Mouse (Mus musculus) kidney, postnatal 25 days (tissue): ENCODE measurements around the gene Brd3.
"Not testable (repeated sequence)": the region's sequence is repeated elsewhere in the genome, so short reads cannot be mapped to it uniquely, and the experiment has no call there.

Experiments
- DNase-seq, 2 experiments: peaks; one replicate each; pipeline ENCODE4 v3.0.0; 2021; ENCODE audit warnings: mixed read lengths in 2 of 2

The Brd3 gene

DNA sequence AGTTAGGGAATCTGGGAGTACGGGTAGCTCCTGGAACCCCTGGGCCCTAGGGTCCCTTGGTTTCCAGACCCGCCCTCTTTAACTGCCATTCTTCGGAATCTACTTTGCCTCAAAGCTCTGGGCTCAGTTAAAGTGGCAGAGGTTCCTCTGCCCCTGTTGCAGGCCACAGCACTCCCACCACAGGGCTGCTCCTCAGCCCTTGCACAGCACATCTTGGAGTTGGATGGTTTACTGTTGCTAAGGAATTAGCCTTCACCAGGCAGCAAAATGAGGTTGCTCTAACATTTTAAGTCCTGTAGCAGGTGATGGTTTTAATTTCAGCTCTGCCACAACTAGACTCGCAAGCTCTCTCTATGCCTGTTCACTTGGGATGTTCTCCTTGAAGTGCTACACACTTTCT is at the start of gene Brd3:
TSS of gene Brd3 (minus strand) at position 101 of the 400 bp plus-strand sequence.
- DNase-seq, result no peak

DNA sequence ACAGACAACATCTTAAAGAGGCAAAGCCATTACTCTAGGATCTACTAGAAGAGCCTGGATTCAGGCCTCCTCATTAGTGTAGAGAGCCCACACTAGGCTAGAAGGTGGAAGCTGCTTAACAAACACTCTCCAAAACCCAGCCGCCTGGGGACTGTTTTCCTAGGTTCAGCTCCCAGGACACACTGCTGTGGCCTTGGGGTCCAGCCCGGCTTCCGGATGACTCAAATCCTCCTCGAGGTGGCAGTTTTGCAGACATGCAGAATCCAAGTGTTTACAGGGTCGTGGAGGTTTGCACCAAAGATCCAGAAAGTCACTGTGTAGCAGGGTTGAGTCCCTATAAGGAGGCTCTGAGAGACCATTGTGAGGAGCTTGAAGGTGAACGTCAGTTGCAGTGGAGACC is 49.5 kb upstream of the Brd3 start:
- no peak for DNase-seq

DNA sequence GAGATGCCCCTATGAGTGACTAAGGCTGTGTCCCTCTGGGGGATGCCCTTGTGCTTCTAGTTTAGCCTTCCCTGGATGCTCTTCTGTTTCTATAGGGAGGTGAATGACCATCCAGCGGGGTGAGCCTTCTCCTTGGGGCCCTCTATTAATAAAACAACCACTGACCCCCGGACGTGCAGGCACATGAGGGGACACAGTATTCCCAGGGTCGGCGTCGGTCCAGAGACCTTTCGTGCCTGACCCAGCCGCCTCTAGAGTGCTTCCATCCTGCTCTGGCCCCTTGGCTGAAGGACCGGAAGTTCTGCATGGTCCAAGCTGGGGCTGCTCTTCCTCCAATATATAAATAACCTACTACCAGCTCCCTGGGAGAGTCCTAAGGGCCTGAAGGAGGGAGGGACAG is 46.8 kb upstream of the Brd3 start:
- peak; percentile 67 to 86 for DNase-seq

DNA sequence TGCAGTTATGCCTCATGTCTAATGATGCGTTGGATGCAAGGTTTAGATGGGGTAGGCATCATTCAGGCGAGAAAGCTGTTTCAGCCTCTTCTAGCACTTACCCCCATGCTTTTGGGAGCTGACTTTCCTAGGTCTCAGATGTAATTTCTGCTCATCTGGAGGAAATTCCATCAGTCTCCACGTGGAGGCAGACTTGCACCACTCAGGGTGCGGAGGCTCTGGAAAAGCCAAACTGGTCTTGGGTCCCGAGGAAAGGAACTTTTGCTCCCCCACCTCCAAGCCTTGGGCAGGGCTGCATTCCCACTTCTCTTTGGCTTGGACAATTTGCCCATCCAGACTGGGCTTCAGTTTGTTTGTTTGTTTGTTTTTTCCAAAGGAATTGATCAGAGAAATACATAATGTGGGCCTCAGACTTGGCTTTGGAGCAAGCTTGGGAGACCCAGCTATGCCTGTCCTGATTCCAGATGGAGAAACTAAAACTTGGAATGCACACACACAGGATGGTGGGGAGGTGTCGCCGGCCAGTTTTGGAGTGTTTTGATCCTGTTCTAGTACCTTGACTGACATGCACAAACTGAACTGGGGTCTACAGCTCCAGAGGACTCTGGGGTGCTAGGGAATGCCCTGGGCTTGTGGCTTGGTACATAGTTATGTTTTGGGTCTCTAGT is 45.3 kb upstream of the Brd3 start:
- DNase-seq, result peak; percentile 73 to 85

DNA sequence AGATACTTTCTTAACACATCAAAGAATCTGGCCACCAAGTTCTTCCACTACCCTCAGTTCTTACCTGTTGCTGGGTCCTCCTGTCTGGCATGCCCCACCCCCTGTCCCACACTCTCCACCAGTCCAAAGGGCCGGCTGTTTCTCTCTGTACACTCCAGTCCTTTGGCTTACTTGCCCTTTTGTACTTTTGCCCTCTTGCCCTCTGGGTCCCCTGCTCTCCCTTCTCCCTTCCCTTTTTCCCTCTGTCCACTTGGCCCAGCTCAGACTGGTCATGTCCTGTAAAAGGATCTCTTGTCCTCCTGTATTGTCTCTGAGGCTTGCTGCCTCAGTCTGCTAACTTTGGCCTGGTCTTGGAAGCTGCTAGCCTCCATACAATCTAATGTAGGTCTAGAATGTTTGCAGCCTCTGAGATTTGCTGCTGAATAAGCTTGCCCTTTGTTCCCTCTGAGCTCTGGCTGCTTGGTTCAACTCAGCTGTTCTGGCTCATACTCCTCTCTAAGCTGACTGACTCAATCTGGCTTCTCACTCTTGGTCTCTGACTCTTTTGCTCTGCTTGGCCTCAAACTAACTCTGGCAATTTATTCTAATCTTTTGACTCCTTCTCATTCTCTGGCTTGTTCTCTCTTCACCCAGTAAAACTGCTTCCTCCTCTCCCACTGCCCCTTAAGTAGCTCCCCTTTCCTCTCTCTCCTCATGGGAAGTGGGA is 41.4 kb upstream of the Brd3 start:
- DNase-seq, result peak; percentile 63 to 81

DNA sequence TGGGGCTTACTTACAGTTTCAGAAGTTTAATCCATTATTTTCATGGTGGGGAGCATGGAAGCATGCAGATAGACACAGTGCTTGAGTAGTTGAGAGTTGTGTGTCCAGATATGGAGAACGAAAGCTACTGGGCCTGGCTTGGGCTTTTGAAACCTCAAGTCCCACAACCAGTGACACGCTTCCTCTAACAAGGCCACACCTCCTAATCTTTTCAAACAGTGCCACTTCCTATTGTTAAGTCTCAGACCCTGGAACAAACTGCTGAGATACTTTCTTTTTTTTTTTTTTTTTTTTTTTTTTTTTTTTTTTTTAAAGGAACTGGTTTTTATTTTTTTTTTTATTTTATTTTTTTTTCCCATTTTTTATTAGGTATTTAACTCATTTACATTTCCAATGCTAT is 40.5 kb upstream of the Brd3 start:
- no peak for DNase-seq

DNA sequence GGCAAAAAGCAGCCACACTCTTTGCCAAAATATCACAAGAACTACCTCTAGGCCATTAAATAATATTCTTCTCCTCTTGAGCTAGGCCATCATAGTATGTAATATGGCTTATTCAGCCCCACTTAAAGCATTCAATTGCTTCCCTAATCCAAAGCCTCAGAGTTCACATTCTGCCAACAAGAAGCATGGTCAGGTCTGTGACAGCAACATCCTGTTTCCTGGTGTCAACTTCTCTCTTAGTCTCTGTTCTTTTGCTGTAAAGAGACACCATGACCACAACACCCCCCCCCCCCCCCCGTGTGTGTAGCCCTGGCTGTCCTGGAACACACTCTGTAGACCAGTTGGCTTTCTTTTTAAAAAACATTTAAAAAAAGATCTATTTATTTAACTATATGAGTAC is 39.9 kb upstream of the Brd3 start:
- DNase-seq, result no peak

DNA sequence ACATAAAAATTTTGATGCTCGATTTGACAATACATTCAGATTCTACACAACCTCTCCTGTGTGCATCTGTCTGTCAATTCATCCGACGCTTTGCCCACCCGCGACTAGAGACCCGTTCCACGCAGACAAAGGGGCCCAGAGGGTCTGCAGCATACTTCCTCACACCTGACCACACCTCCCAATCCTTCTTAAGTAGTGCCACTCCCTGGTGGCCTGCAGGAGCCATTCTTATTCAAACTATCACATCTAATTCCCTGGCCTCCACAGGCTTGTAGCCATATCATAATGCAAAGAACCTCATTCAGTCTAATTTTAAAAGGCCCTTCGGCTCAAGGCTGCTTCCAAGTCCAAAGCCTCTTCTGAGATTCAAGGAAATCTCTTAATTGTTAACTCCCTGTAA is 38.6 kb upstream of the Brd3 start:
- not testable (repeated sequence) for DNase-seq

DNA sequence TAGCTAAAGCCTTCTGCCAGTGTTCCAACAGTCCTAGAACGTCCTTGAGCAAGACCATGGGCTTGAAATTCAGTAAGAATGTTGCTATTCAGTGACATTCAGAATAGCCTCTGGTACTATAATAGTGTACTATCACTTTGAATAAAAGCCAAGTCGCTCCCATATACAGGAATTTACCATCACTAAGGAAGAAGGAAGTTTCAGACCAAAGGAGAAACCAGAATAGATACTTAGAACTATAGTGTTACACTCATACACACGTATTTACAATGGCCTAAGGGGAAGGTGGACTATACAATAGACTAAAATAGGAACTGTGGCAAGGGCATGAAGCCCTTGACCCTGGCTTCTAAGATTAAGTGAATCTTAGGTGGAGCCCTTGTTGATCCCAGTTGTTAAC is 38.1 kb upstream of the Brd3 start:
- DNase-seq, result not testable (repeated sequence)

DNA sequence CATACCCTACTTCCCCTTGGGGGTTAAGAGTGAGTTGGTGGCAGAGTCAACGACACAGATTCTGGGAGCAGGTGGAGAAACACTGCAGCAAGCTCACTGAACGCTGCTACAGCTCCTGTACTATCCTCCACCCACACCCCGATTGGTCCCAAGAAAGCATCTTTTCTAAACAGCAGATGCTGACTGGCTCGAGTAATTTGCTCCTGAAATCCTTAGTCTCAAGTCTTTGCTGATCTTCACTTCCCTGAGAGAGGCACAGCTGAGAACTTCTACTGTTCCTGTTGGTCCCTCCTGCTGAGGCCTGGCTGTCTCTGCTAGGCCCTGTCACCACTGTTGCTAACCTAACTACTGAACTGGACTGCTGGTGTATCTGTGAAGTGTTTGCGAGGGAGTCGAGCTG is 37.2 kb upstream of the Brd3 start:
- no peak for DNase-seq

DNA sequence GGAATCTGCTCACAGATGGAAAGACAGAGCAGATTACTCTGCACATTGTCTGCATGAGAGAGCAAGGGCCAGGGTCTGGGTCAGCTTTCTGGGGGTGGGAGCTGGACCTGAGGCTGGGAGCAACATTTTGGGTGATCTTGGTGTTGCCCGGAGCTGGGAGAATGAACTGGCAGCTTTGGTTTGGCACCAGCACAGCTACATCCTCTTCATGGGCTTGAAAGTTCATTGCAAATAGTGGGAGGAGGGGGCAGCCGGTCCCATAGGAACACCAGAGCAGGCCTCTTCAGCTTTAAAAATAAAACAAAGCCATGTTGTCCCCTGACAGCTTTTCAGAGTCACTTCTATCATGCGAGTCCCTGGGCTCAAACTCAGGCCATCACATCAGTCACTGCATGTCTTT is 33.8 kb upstream of the Brd3 start:
- DNase-seq, result no peak

DNA sequence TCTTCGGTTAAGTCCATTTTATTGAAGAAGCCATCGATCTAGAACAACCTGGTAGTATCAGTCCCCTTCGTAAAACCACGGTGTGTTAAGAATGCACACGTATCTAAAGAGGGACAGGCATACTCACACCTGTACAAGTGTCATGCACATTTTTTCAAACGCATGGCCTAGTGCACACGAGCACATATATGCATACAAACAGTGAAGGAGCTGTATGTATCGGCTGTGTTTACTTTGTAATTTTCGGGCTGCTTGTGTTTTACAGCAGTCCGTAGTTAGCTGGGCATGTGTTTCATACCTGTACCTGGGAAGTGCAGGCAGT is 33.0 kb upstream of the Brd3 start:
- no peak for DNase-seq

DNA sequence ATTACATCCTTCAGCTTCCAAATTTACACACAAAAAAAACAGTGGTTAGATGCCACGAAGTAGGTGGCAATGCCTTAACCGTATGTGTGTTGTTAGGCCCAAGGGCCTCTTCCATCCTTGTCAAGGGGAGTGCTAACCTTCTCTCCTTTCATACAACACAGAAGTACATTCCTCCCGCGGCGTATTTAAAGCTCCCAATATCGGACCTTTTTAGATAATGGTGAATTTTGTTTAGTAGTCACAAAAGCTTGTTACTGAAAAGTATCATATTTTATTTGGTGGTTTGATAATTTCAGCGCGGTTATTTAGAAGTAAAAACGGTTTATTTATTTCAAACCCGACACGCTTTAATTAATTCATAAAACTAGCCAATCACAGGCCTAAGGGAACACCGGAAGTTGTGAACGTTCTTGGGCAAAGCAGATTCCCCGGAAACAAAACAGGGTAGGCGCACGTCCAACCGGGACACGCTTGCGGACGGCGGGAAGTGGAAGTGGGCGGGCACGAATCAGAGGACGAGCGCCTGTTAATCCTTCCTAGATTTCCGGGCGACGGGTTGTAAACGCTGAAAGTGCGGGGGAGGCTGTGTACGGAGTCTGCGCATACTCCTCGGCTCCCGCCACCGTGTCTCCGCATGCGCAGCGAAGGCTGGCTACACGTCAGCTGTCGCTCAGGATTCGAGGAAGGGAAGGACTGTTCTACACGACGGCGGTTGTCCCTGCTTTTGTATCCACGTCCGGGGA is 32.5 kb upstream of the Brd3 start:
- DNase-seq, result peak; percentile 98 to 100

DNA sequence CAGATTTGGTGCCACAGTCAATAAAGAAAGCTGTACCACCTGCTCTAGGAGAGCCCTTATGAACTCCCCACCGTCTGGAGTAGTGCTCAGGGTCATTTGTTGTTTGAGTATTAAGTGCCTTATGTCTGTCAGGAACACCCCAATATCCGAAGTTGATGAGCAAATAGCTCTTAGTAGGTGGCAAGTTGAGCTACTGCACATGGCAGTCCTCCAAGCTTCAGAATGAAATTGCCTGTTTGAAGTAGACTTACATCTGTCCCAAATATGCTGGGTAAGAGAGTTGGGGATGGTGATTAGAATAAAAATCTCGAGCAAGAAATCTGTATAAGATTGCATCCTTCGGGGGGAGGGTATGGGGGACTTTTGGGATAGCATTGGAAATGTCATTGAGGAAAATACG is 31.9 kb upstream of the Brd3 start:
- DNase-seq, result no peak

DNA sequence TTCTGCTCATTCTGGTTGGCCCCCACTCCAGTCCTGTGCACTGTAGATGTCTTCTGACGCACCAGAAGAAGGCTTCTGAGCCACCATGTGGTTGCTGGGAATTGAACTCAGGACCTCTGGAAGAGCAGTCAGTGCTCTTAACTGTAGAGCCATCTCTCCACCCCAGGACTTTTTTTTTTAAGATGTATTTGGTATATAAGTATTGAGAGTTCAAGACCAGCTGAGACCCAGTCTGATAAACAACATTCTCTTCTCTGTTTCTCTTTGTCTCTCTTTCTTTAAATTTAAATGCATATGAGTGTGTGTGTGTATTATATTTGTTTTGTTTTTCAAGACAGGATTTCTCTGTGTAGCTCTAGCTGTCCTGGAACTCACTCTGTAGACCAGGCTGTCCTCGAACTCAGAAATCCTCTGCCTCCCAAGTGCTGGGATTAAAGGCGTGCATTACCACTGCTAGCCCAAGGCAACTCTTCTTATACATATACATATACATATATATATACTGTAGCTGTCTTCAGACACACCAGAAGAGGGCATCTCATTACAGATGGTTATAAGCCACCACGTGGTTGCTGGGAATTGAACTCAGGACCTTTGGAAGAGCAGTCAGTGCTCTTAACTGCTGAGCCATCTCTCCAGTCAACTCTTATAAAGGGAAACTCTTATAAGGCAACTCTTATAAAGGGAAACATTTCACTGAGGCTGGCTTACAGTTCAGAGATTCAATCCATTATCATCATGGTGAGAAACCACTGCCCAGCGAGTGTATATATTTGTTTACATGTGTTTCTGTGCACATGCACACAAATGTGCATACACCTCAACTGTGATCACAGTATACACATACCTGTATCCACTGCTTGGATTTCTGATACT is 31.2 kb upstream of the Brd3 start:
- DNase-seq, result not testable (repeated sequence)

DNA sequence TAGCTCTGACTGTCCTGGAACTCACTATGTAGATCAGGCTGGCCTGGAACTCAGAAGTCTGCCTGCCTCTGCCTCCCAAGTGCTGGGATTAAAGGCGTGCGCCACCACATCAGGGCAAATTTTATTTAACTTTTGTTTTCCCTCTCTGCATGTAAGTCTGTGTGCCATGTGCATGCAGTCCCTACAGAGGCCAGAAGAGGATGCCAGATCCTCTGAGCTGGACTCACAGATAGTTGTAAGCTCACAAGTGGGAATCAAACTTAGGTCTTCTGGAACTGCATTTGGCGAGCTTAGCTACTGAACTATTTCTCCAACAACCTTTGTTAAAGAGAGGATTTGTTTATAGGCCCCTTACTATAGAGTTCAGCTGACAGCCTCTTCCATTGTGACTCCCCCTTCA is 10.8 kb upstream of the Brd3 start:
- DNase-seq, result no peak

DNA sequence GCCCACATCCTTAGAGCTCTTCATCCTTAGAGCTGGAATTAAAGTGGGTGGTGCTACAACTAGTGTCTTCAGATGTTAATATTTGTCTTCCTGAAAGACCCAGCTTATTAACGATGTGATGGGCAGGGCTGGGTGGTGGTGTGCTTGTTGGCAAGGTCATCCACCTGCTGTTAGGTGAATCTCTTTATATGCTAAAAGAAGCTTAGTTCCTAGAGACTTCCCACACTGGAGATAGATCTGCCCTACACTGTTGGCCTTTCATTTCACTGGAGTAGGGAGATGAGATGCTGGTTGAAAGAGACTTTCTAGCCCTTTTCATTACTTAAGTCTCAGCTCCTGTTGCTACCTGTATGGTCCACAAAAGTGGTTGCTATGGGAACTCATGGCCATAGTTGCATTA is 8.8 kb upstream of the Brd3 start:
- no peak for DNase-seq

DNA sequence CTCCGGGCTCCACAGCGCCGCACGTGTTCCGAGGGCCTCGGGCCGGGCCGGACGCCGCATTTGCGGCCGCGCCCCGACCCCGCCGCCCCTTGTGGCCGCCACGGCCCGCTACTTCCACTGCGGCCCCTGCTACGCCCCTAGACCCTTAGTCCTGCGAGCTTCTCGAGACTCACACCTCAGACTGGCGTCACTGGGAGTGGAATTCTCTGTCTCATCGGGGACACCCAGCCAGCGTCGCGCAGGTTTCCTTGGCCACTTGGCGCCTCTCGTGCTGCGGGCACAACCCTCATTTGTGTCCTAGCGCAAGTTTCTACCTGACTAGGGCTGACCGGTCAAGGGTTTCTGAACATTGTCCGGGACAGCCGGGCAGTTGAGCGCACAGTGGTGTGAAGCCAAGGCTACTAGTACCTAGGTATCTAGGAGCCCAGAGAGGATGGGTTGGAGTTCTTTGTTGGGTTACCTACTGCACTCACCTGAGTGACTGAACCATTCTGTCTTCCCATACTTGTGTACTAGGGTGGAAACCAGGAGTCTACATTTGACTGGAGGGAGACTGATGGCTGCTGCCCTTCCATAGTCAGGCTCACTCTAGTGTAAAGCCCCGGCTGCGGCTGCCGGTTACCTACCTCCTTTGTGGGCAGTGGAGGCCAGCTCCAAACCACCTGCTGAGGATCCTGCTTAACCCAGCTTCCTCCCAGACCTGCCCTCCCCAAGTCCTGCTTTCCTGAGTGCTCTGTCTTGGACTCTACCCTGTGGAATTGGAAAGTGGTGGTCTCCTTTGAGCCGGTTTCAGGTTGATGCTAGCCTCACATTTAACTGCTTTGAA is 8.1 kb upstream of the Brd3 start:
- peak; percentile 53 to 80 for DNase-seq

DNA sequence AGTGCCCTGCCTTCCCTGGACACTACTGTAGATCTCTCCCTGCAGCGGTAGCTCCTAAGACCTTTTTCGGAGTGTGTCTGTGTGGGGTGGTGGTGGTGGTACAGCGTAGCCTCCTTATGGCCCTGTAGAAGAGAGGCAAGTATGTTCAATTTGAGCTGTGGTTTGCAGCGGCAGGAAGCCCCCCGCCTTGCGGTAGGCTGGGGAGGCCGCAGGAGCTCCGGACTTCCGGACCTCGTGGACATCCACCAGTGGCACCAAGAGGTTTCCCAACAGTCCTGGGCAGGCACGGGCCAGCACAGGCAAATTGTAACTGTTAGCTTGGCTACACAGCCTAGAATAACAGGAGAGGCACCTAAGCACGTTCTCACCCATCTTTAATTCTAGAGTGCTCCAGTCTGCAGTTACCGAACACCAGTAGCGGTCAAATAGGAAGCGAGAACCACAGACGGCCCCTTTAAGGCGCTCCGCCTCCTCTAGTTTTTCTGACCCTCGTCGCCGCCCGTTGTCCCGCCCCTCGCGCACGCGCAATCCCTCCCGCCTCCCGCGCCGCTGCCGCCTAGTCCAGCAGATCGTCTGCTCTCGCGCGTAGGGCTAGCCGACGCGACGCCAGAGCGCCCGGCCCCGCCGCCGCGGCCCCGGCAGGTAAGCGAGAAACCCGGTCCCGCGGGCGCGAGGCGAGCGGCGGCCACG is 7.3 kb upstream of the Brd3 start, which contains the start of gene Wdr5:
TSS of gene Wdr5 (plus strand) at position 519 of the 690 bp plus-strand sequence.
- peak; percentile 95 to 97 for DNase-seq

DNA sequence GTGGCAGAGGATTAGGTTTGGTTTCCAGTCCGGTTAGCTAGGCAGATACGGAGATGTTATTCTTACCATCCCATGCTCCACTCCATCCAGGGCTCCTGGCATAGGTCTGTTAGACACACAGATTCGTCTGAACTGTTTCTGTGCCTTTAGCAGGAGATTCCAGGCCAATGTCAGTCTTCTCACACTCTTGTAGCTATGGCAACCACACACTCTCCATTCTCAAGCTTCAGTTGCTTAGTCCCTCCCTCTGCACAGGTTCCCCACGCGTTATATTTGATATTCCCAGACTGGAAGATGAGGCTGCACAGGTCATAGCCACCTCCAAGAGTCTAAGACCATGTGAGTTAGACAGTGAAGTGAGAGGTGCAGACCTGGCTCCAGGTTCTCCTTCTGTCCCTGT is 6.4 kb upstream of the Brd3 start:
- DNase-seq, result no peak

DNA sequence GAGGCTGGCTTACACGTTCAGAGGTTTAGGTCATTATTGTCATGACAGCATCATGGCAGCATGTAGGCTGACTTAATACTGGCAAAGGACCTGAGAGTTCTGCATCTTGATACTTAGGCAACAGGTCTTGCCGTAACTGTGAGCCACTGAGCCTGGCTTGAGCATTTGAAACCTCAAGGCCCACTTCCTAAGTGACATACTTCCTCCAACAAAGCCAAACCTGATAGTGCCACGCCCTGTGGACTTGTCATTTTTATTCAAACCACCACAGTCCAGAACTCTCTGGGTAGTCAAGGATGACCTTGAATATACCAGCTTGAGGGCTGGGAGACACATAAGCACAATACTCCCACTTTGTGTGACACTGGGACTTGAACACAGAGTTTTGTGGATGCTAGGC is 5.4 kb upstream of the Brd3 start:
- no peak for DNase-seq

DNA sequence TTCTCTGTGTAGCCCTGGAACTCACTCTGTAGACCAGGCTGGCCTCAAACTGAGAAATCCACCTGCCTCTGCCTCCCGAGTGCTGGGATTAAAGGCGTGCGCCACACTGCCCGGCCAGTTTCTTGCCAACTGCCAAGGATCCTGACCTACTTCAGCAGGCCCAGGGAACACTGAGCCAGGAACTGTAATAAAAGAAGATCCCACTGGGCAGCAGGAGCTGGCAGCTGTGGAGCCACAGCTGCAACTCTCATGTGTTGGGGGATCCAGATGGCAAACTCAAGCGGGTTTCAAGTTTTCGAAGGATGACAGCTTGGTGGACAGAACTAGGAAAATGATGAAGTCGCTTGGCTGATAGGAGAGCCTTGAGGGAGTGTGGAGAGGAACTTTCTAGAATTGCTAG is 3.2 kb upstream of the Brd3 start:
- DNase-seq, result no peak
